Mouse (Mus musculus) forebrain, embryonic 10.5 days (tissue): Measurements from ENCODE around the gene Rsph3a. TPM values are rescaled to one million over a fixed set of nuclear protein-coding genes. Genes with fewer than 3 reads are reported as not detected.
"Not testable (repeated sequence)": the region's sequence is repeated elsewhere in the genome, so short reads cannot be mapped to it uniquely, and the experiment has no call there.

ENCODE experiments used
- DNase-seq: peaks from one replicate; pipeline ENCODE4 v3.0.0-alpha.2; 2017; ENCODE audit warnings: low spot score; ENCODE audit errors: extremely low spot score
- H3K27ac ChIP-seq: fragments of 300-500 bp; sonication (generic); 2 replicates; pipeline ENCODE4 v1.5.1; 2016; ENCODE audit warnings: mild to moderate bottlenecking
- H3K27me3 ChIP-seq: fragments of 300-500 bp; sonication (generic); 2 replicates; pipeline ENCODE4 v1.6.1; 2016; ENCODE audit warnings: mild to moderate bottlenecking; ENCODE audit not compliant: poor library complexity, severe bottlenecking
- H3K36me3 ChIP-seq: fragments of 300-500 bp; sonication (generic); replicated peaks from 2 replicates; pipeline ENCODE4 v1.6.1; 2016; ENCODE audit warnings: mild to moderate bottlenecking, moderate library complexity
- H3K4me1 ChIP-seq: fragments of 300-500 bp; sonication (generic); 2 replicates; pipeline ENCODE4 v1.6.1; 2016
- H3K4me3 ChIP-seq: fragments of 300-500 bp; sonication (generic); 2 replicates; pipeline ENCODE4 v1.5.1; 2016; ENCODE audit warnings: mild to moderate bottlenecking, moderate library complexity
- H3K9me3 ChIP-seq: fragments of 300-500 bp; sonication (generic); 2 replicates; pipeline ENCODE4 v1.6.1; 2016; ENCODE audit warnings: mild to moderate bottlenecking, moderate library complexity
- WGBS: fragments of 180-500 bp; shearing (Covaris S2); methylation state at CpG from one replicate; pipeline ENCODE4 v1.1.7; 2016; 5-methylcytosine and 5-hydroxymethylcytosine counted together
- polyA plus RNA-seq: library from polyadenylated mRNA; unstranded; fragments of >200 nt; fragmentation: Nextera tagmentation; extraction: Ambion mirVana; gene quantifications from 2 replicates; pipeline ENCODE4 v1.2.1, GENCODE M21; 2016

The Rsph3a gene
- polyA plus RNA-seq, 1 experiment from 2014 or later: 59.7 TPM

GRCm38 (mm10) chr17:8013974-8014373, 68.6 kb downstream of the Rsph3a start:
- not testable (repeated sequence) for H3K27me3 ChIP-seq, H3K4me3 ChIP-seq, H3K27ac ChIP-seq, H3K36me3 ChIP-seq, H3K4me1 ChIP-seq, H3K9me3 ChIP-seq, DNase-seq
- WGBS: 90% methylated on average over 3 of the region's 4 CpGs

GRCm38 (mm10) chr17:8022675-8023074, 77.3 kb downstream of the Rsph3a start:
- H3K4me3 ChIP-seq, DNase-seq, H3K27me3 ChIP-seq, H3K36me3 ChIP-seq, H3K9me3 ChIP-seq, H3K27ac ChIP-seq, H3K4me1 ChIP-seq: not testable (repeated sequence)
- no CpG with 5 or more reads among the region's 6 CpGs for WGBS

GRCm38 (mm10) chr17:8027475-8028168, 82.2 kb downstream of the Rsph3a start:
- DNase-seq: not testable (repeated sequence)

More at GRCm38 (mm10) chr17:8027475-8028168, 82.2 kb downstream of the Rsph3a start:
- not testable (repeated sequence) for H3K4me3 ChIP-seq, H3K4me1 ChIP-seq, H3K36me3 ChIP-seq, H3K27ac ChIP-seq, H3K9me3 ChIP-seq, H3K27me3 ChIP-seq
- no CpG with 5 or more reads among the region's 12 CpGs for WGBS

Other genes with a start within 250 kb of the Rsph3a start
- 0.64 and 0.82 TPM in 2 replicates for gene Fndc1, start 118.3 kb upstream of the Rsph3a start, polyA plus RNA-seq
- gene Tagap, start 19.6 kb upstream of the Rsph3a start, polyA plus RNA-seq: 0.29 and 0.37 TPM in 2 replicates
- 0.22 and 0.31 TPM in 2 replicates for gene Gm49673, start 202.2 kb downstream of the Rsph3a start, polyA plus RNA-seq
- 14.6 and 17.0 TPM in 2 replicates for gene Rnaset2a, start 202.5 kb downstream of the Rsph3a start, polyA plus RNA-seq
- gene Fgfr1op, start 219.9 kb downstream of the Rsph3a start, polyA plus RNA-seq: 57.7 and 60.9 TPM in 2 replicates